Mouse (Mus musculus) liver, embryonic 12.5 days (tissue): ENCODE results near the gene Ergic1. TPM values are rescaled to one million over a fixed set of nuclear protein-coding genes. Genes with fewer than 3 reads are reported as not detected.
A peak's percentile ranks its signal among the peaks of the same experiment; 100 is the strongest.

Experiments used
- ATAC-seq: fragments of 200-750 bp; cut with Nextera tagmentation; 2 replicates; pipeline ENCODE4 v1.8.0; 2017; ENCODE audit warnings: moderate number of reproducible peaks, mild to moderate bottlenecking, moderate library complexity
- H3K27ac ChIP-seq: fragments of 300-500 bp; sonication (generic); 2 replicates; pipeline ENCODE4 v1.5.1; 2016; ENCODE audit warnings: mild to moderate bottlenecking
- H3K27me3 ChIP-seq: fragments of 300-500 bp; sonication (generic); replicated peaks from 2 replicates; pipeline ENCODE4 v1.6.1; 2016; ENCODE audit warnings: mild to moderate bottlenecking, moderate library complexity
- H3K36me3 ChIP-seq: fragments of 300-500 bp; sonication (generic); 2 replicates; pipeline ENCODE4 v1.6.1; 2016; ENCODE audit warnings: mild to moderate bottlenecking, moderate library complexity
- H3K4me1 ChIP-seq: fragments of 300-500 bp; sonication (generic); 2 replicates; pipeline ENCODE4 v1.6.1; 2016
- H3K4me2 ChIP-seq: fragments of 300-500 bp; sonication (generic); 2 replicates; pipeline ENCODE4 v1.6.1; 2016; ENCODE audit warnings: mild to moderate bottlenecking, moderate library complexity
- H3K4me3 ChIP-seq: fragments of 300-500 bp; sonication (generic); 2 replicates; pipeline ENCODE4 v1.5.1; 2016; ENCODE audit warnings: mild to moderate bottlenecking, moderate library complexity
- H3K9ac ChIP-seq: fragments of 300-500 bp; sonication (generic); 2 replicates; pipeline ENCODE4 v1.6.1; 2016; ENCODE audit warnings: mild to moderate bottlenecking, moderate library complexity
- H3K9me3 ChIP-seq: fragments of 300-500 bp; sonication (generic); replicated peaks from 2 replicates; pipeline ENCODE4 v1.6.1; 2016; ENCODE audit warnings: mild to moderate bottlenecking, moderate library complexity
- WGBS: fragments of 180-500 bp; shearing (Covaris S2); methylation state at CpG from one replicate; pipeline ENCODE4 v1.1.7; 2016; ENCODE audit not compliant: insufficient replicate concordance; 5-methylcytosine and 5-hydroxymethylcytosine counted together
- polyA plus RNA-seq: library from polyadenylated mRNA; unstranded; fragments of >200 nt; fragmentation: Nextera tagmentation; extraction: Ambion mirVana; gene quantifications from 2 replicates; pipeline ENCODE4 v1.2.1, GENCODE M21; 2016

Gene Ergic1
- polyA plus RNA-seq, 1 experiment from 2014 or later: 45.7 TPM

GRCm38 (mm10) chr17:26594171-26594570 is 32.9 kb downstream of the Ergic1 start:
- Histone ChIP-seq H3K36me3 (peaks cover 11% of the 10 kb centered on the region; the same call in 1 of the 2 replicates), H3K4me2 (no peak overlapping the region), H3K27me3 (no peaks in the 10 kb centered on the region), H3K9ac (no peak overlapping the region), H3K4me3 (no peak overlapping the region), H3K4me1 (peaks cover 34% of the 10 kb centered on the region), H3K27ac (0 out of 2 replicates have a peak overlapping the region, but pooled peaks have one; percentile 18), H3K9me3 (no peaks in the 10 kb centered on the region)
- 66% methylated on average over 7 of the region's 7 CpGs for WGBS
- ATAC-seq: no peak

DNA sequence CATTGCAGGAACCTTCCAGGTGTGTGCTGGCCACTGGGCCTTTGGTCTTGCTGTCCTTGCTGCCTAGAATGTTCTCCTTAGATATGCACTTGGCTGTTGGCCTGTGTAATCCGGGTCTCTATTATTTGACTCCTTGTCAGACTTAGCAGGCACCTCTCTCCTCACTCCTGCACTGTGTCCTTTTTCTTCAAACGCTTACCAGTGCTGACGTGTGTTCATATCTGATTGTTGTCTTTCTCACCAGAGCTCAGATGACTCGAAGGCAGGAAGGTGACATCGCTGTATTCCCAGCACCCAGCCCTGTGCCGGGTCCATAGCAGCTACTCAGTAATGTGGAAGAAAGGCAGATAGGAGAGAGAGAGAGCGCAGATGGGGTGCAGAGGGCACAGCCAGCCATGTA is 33.7 kb downstream of the Ergic1 start:
- H3K36me3 ChIP-seq: peaks cover 11% of the 10 kb centered on the region; the same call in 1 of the 2 replicates
- H3K9ac ChIP-seq: peak overlapping the region; percentile 19; the same call in 1 of the 2 replicates
- H3K4me1 ChIP-seq: peaks cover 34% of the 10 kb centered on the region
- no peak; the same call in 1 of the 2 replicates for ATAC-seq
- 34% methylated on average over 7 of the region's 7 CpGs for WGBS
- peak overlapping the region; percentile 61 for H3K27ac ChIP-seq
- H3K4me2 ChIP-seq: no peak overlapping the region
- no peaks in the 10 kb centered on the region for H3K27me3 ChIP-seq
- no peak overlapping the region for H3K4me3 ChIP-seq
- H3K9me3 ChIP-seq: no peaks in the 10 kb centered on the region

DNA sequence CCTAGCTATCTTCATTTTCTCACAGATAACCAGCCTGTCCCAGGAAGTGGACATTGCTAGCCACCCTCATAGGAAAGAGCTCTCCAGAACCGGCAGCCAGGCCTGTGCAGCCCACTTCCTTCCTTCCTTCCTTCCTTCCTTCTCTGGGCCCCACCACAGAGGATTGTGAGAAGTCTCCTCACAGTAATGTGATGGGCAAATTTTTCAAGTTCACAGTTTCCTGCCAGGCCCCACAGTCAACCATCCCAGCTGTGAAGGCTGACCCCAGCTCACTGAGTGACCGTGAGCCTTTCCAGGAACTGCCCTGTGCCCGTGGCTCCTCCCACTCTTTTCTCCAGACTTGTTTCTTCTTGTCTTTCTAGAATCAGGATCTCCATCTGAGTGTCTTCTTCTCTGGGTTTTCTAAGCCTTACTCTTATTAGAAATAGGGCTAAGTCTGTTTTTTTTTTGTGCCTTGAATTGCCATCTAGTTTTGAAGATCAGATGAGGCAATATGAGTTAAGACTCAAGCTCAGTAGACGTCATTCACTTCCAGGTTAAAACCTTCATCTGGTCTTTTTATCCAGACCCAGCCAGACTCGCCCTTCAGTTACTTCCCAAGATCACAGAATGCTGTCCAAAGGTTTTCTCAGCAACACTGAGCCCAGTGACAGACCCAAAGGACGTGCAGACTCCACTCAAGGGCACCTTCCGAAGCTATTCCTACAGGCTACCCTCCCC is 34.3 kb downstream of the Ergic1 start:
- Histone ChIP-seq H3K27ac (peak overlapping the region; percentile 61), H3K36me3 (peaks cover 11% of the 10 kb centered on the region; the same call in 1 of the 2 replicates), H3K27me3 (no peaks in the 10 kb centered on the region), H3K4me2 (no peak overlapping the region), H3K4me3 (no peak overlapping the region), H3K4me1 (peaks cover 37% of the 10 kb centered on the region), H3K9me3 (no peaks in the 10 kb centered on the region), H3K9ac (no peak overlapping the region)
- ATAC-seq: no peak; the same call in 1 of the 2 replicates
- 48% methylated on average over 7 of the region's 7 CpGs for WGBS

DNA sequence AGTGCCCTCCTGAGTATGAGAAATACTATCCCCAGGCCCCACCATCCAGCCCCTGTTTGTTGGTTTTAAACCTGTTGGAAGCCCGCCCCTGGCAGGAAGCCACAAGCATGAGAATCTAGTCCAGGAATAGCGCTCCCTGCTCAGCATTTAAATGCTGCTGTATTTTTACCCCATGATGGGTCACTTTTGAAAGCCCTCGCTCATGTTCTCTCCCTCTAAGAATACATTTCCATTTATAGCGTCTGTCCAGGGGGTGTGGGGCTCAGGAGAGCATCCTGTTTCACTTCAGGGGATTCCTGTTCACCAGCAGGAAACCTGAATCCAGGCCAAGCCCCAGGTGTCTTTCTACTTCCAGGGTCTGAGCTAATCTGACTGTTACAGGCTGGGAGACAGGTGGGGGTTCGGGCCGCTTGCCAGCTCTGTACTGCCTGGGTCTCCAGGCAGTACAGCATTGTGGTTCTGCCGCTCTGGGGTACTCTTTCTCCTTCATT is 34.9 kb downstream of the Ergic1 start:
- Histone ChIP-seq H3K36me3 (peaks cover 11% of the 10 kb centered on the region; the same call in 1 of the 2 replicates), H3K9ac (no peak overlapping the region), H3K4me1 (peaks cover 43% of the 10 kb centered on the region), H3K4me2 (no peak overlapping the region), H3K4me3 (no peak overlapping the region), H3K27ac (peak overlapping the region; percentile 61), H3K27me3 (no peaks in the 10 kb centered on the region), H3K9me3 (no peaks in the 10 kb centered on the region)
- ATAC-seq: no peak
- 62% methylated on average over 7 of the region's 7 CpGs for WGBS

DNA sequence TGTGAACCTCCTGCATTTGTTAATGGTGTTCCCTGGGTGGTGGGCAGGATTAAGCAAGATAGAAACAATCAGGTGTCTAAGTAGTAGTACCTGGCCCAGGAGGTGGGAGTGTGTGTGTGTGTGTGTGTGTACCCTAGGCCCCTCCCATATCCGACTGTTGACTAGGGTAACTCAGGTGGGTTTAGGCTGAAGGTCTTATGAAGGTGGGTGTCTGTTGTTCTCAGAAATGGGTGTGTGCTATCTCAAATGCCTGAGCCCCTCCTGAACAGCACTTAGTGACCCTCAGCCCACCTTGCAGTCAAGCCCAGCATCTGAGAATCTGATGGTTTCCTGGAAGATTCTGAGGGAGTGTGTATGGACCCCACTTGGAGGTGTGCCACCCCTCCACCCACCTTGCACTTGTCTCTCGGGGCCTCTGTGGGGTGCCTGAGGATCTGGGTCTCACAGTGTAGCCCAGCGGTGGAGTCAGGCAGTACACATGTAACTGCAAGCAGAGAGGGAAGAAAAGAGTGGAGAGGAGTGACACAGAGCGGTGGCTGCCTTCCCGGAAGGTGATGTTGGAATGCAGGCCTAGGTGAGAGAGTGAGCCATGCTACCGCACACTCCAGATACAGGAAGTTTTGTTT is 35.7 kb downstream of the Ergic1 start:
- Histone ChIP-seq H3K4me3 (no peak overlapping the region), H3K9ac (no peak overlapping the region), H3K36me3 (peaks cover 11% of the 10 kb centered on the region; the same call in 1 of the 2 replicates), H3K4me2 (no peak overlapping the region), H3K27me3 (no peaks in the 10 kb centered on the region), H3K27ac (no peak overlapping the region), H3K9me3 (no peaks in the 10 kb centered on the region), H3K4me1 (peaks cover 51% of the 10 kb centered on the region)
- ATAC-seq: no peak
- WGBS: 84% methylated on average over 6 of the region's 6 CpGs

- Histone ChIP-seq H3K4me2 (no peak overlapping the region), H3K4me1 (peaks cover 66% of the 10 kb centered on the region), H3K27me3 (no peaks in the 10 kb centered on the region), H3K9ac (no peak overlapping the region), H3K27ac (no peak overlapping the region), H3K36me3 (0 out of 2 replicates have a peak, but pooled peaks cover 4% of the 10 kb centered on the region), H3K4me3 (no peak overlapping the region), H3K9me3 (no peaks in the 10 kb centered on the region)
- no peak for ATAC-seq
- 82% methylated on average over 5 of the region's 5 CpGs for WGBS
Observed at GRCm38 (mm10) chr17:26598845-26599244, 37.6 kb downstream of the Ergic1 start.

- Histone ChIP-seq H3K4me1 (peaks cover 52% of the 10 kb centered on the region), H3K27me3 (no peaks in the 10 kb centered on the region), H3K9ac (peak overlapping the region; percentile 5; the same call in 1 of the 2 replicates), H3K9me3 (no peaks in the 10 kb centered on the region), H3K4me2 (peak overlapping the region; percentile 37), H3K36me3 (peaks cover 8% of the 10 kb centered on the region; the same call in 1 of the 2 replicates), H3K4me3 (no peak overlapping the region), H3K27ac (peak overlapping the region; percentile 78)
- 50% methylated on average over 17 of the region's 17 CpGs for WGBS
- ATAC-seq: peak; percentile 38
Observed at GRCm38 (mm10) chr17:26600913-26601447, 39.7 kb downstream of the Ergic1 start.

GRCm38 (mm10) chr17:26601514-26601913 is 40.2 kb downstream of the Ergic1 start:
- no peak for ATAC-seq
- no peaks in the 10 kb centered on the region for H3K27me3 ChIP-seq
- WGBS: 71% methylated on average over 6 of the region's 6 CpGs
- H3K27ac ChIP-seq: peak overlapping the region; percentile 78
- H3K4me3 ChIP-seq: no peak overlapping the region
- peaks cover 8% of the 10 kb centered on the region; the same call in 1 of the 2 replicates for H3K36me3 ChIP-seq
- H3K4me1 ChIP-seq: peaks cover 50% of the 10 kb centered on the region
- no peaks in the 10 kb centered on the region for H3K9me3 ChIP-seq
- H3K4me2 ChIP-seq: peak overlapping the region; percentile 37; the same call in 1 of the 2 replicates
- peak overlapping the region; percentile 5; the same call in 1 of the 2 replicates for H3K9ac ChIP-seq

GRCm38 (mm10) chr17:26601926-26602325 is 40.6 kb downstream of the Ergic1 start:
- Histone ChIP-seq H3K9me3 (no peaks in the 10 kb centered on the region), H3K27me3 (no peaks in the 10 kb centered on the region), H3K4me3 (no peak overlapping the region), H3K4me1 (peaks cover 46% of the 10 kb centered on the region), H3K9ac (no peak overlapping the region), H3K36me3 (peaks cover 9% of the 10 kb centered on the region; the same call in 1 of the 2 replicates), H3K27ac (peak overlapping the region; percentile 78), H3K4me2 (peak overlapping the region; percentile 37; the same call in 1 of the 2 replicates)
- ATAC-seq: 0 out of 2 replicates have a peak, but pooled peaks have one; percentile 28
- WGBS: 61% methylated on average over 6 of the region's 6 CpGs

GRCm38 (mm10) chr17:26602371-26602885 is 41.1 kb downstream of the Ergic1 start:
- no peak overlapping the region for H3K4me2 ChIP-seq
- peaks cover 13% of the 10 kb centered on the region; the same call in 1 of the 2 replicates for H3K36me3 ChIP-seq
- no peak overlapping the region for H3K4me3 ChIP-seq
- H3K9me3 ChIP-seq: no peaks in the 10 kb centered on the region
- no peaks in the 10 kb centered on the region for H3K27me3 ChIP-seq
- H3K27ac ChIP-seq: peak overlapping the region; percentile 78
- 75% methylated on average over 12 of the region's 12 CpGs for WGBS
- H3K4me1 ChIP-seq: peaks cover 42% of the 10 kb centered on the region
- peak; percentile 38 for ATAC-seq
- H3K9ac ChIP-seq: no peak overlapping the region

GRCm38 (mm10) chr17:26603311-26603710 is 42.0 kb downstream of the Ergic1 start:
- no peaks in the 10 kb centered on the region for H3K9me3 ChIP-seq
- H3K27me3 ChIP-seq: no peaks in the 10 kb centered on the region
- no peak overlapping the region for H3K9ac ChIP-seq
- H3K36me3 ChIP-seq: peaks cover 16% of the 10 kb centered on the region; the same call in 1 of the 2 replicates
- peak overlapping the region; percentile 78; the same call in 1 of the 2 replicates for H3K27ac ChIP-seq
- 85% methylated on average over 8 of the region's 8 CpGs for WGBS
- no peak overlapping the region for H3K4me3 ChIP-seq
- no peak for ATAC-seq
- no peak overlapping the region for H3K4me2 ChIP-seq
- peaks cover 42% of the 10 kb centered on the region for H3K4me1 ChIP-seq
